Mouse (Mus musculus) left cerebral cortex, postnatal 36 days (tissue): ENCODE measurements around the gene Tshz2. TPM values are rescaled to one million over a fixed set of nuclear protein-coding genes. Genes with fewer than 3 reads are reported as not detected.
A peak's percentile ranks its signal among the peaks of the same experiment; 100 is the strongest.

Source experiments
- DNase-seq, 2 experiments: peaks; one replicate each; pipeline ENCODE4 v3.0.0; 2021 to 2022; ENCODE audit warnings: low spot score in 2 of 2, mixed read lengths in 1 of 2
- intact Hi-C: fragments of 180-260 bp; cut with DNase I; formaldehyde crosslinking; loops from one replicate; pipeline ENCODE4 v1.15.1; 2025
- total RNA-seq, 2 experiments: library from RNA; stranded (reverse); gene quantifications; 2 replicates each; pipeline ENCODE4 v1.2.3; 2021

The Tshz2 gene
- total RNA-seq, 2 experiments from 2014 or later, result 28.2 to 54.5 TPM

DNA sequence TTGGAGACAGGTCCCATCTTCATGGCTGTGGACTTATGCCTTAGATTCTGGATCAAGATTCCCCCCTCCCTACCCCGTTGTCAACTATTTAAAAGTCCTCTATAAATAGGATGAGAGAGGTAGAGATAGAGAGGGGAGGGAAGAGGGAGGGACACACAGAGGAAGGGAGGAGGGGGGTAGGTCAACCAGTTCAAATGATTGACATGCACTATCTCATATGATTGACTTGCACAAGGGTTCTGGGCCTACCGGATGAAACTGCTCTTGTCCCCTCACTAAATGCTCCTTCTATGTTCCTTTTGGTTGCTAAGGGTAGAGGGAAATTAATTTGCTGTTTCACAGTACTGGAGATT, 150.8 kb downstream of the Tshz2 start:
- intact Hi-C loops, result no loop called here
- DNase-seq, result no peak

DNA sequence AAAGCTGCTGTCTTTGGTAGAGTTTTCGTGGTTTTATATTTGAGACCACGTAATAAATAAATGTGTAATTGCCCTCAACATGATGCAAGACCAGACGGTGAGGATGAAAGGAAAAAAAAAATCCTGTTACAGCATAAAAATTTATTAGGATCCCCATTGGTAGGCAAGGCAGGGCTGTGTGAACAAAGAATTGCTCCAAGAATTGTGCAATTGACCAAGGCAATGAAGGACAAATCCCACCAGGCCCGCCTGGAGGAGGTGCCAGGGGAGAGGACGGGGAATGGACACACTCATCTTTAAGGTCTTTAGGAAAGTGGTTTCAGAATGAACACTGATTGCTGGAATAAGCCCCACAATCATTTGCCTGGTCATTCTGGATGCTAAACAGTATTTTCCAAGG, 154.6 kb downstream of the Tshz2 start:
- DNase-seq, result no peak
- intact Hi-C loops, result no loop called here

DNA sequence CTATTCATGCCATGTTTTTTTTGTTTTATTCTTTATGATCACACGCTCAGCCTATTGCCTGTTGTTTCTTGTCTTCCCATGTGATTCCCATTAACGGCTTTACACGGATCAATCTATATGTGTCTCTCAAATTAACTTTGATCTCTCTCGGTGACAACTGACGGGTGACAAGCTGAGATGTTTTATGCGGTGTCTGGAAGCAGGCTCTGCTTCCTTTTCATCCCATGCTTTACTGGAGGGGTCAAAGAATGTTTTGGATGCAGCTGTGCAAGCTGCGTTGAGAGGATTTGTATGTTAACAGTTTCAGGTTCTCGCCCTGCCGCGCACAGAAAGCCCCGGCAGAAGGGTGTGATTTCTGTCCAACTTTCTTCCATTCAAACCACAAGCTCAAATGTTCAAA, 155.1 kb downstream of the Tshz2 start:
- no peak for DNase-seq
- intact Hi-C loops, result no loop called here

DNA sequence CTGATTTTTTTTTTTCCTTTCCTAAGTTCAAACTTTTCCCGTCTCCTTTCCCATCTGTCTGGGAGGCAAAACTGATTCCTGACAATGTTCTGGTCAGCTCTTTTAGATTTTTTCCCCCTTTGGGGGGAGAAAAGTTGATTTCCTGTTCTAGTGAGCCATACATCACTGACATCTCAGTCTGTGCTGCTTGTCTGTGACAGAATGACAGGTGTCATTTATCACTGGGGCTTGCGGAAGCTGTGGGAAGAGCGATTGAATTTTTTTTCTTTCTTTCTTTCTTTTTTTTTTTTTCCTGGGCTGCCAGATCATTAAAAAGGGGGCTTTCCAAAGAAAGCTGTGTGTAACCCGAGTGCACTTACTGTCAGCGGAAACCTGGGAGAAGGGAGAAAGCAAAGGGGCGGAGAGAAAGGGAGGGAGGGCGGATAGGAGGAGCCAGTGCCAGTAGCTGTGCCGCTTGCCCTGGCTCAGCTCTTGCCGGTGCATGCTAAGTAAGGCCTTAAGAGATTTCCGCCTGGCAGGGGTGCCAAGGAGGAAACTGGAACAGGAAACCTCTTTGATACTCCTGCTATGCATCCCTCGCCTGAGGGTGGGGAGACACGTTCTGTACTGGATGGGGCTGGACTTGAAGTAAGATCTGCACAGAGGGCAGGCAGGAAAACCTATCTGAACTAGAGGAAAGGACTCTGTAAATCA, 157.8 kb downstream of the Tshz2 start:
- intact Hi-C loops, result no loop called here
- peak; percentile 11 to 18 for DNase-seq

DNA sequence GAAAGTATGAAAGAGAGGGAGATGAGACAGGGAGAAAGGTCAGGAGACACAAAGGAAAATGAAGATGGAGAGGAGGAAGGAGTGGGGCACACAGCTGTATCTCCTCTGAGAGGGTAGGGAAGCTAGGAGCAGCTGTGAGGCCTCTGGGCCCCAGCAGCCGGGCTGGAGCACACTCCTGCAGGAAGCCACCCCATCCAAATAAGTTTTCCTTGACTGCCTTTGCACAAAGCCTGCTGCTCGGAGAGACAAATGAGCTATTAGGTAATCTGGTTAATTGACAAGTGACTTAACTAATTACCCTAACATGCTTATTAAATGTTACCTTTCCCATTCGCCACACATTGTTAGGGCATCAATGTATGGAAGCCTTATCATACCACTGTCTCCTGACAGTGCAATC, 159.9 kb downstream of the Tshz2 start:
- intact Hi-C loops, result no loop called here
- no peak for DNase-seq

DNA sequence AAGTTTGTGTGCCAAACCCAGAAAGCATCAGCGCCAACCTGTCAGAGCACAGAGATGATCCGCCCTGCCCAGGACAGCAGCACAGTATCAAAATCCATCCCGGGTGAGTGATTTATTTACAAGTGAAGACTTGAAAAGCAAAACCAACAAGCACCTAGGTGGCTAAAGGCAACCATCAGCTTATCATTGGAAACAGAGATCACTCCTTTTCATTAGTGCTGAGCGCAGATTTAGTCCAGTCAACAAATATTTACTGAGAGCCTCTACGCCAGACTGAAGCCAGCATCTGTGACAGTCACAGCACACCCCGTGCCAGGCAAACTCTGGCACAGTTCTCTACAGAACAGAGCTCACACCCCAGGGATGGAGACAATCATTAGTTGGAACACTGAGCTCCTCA, 169.4 kb downstream of the Tshz2 start:
- no peak for DNase-seq
- intact Hi-C loops, result no loop called here

DNA sequence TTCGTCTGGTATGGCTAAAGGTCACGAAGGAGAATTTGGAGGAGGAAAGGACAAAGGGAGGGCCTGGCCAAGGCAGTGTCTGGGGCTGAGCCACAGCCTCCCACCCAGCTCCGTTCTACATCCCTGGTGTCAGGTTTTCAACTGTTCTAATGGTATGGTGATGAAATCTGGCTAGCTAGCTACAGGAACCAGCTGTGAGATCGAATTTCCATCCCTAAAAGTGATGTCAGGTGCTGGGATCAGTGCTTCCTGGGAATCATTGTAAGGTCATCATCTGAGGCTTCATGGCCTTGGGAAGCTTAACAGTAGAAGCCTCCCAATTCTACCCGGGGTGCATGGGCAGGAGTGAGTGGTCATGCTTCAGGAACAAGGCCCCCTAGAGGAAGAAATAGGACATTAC, 171.6 kb downstream of the Tshz2 start:
- intact Hi-C loops, result no loop called here
- no peak for DNase-seq

DNA sequence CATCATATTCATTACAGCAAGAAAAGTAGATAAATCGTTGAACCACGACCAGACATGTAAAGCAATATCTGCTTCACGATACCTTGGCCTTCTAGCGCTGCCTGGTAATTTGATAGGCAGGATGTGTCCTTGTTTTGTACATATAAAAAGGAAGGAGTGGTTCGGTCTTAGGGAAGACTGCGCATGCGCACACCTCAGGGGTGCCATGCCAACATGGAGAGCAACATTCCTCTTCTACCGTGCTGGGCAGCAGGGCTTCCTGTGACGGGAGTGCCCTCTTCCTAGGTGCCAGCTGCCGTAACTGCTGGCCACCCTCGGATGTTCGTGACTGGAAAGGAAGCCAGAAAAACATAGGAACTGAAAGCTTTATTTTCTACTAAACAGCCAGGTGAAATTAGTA, 172.7 kb downstream of the Tshz2 start:
- intact Hi-C loops, result no loop called here
- DNase-seq, result no peak

DNA sequence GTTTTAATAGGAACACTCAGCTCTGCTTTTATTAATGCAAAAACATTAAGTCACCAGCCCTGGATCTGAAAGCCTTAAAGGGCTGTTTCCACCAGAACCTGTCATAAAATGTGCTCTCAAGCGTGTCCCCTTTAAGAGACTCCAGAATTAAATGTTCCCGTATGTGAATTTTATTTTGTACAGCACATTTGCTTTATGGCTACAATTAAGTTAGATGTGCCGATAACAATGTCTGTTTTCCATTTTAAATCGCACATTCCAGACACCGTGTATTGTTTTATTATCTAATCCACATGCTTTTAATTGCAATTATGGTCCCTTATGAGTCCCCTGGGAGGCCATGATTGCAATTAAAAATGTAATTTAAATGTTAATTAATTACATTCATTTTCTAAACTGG, 178.8 kb downstream of the Tshz2 start:
- no peak for DNase-seq
- intact Hi-C loops, result no loop called here

DNA sequence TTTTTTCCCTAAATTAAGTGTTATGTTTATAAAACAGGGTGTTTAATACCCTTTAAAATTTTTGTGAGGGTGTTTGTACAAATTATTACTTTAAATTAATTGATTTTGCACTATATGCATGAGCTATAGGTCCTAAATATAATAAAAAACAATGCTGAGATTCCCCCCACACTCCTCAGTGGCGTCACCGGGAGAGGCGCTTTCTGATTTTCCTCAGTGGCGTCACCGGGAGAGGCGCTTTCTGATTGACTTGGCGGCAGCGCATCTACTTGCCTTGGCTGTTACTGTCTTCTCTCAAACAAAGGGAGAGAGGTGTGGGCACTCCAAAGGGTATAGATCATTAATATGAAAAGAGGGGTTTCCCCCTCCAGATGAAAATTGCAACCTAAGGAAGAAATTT, 179.2 kb downstream of the Tshz2 start:
- no peak for DNase-seq
- intact Hi-C loops, result no loop called here

DNA sequence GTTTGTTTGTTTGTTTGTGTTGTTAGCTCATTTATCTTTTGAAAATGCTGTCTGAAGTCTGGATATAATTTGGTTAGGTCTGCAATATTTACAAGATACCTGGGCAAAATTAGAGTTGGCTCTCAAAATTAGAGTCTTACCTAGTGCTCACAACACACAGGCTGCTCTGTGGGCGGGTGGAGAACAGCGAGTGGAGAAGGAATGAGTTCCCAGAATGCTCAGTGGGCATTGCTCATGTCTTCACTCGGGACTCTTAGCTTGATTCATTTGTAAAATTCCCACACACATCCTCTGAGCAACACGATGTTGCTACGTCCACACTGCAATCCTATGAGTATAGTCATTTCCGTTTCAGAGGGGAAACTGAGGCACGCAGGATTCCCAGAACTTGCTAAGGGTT, 180.1 kb downstream of the Tshz2 start:
- intact Hi-C loops, result no loop called here
- peak in 1 of 2 experiments; percentile 36 for DNase-seq

DNA sequence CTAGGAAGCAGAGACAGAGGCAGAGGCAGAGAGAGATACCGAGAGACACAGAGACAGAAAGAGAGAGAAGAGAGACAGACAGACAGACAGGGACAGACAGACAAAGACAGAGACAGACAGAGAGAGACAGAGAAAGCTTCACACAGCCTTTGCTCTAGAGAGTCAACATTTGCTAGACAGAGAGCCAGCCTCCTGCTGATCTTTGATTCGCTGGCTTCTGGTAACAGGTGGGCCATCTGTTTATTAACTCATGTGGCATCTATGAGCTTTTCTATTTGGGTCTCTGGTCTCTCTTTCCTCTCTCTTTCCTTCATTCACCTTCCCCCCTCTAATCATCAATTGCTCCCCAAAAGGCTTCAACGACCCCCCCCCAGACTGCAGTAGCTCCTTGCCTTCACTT, 181.5 kb downstream of the Tshz2 start:
- DNase-seq, result no peak
- intact Hi-C loops, result no loop called here

DNA sequence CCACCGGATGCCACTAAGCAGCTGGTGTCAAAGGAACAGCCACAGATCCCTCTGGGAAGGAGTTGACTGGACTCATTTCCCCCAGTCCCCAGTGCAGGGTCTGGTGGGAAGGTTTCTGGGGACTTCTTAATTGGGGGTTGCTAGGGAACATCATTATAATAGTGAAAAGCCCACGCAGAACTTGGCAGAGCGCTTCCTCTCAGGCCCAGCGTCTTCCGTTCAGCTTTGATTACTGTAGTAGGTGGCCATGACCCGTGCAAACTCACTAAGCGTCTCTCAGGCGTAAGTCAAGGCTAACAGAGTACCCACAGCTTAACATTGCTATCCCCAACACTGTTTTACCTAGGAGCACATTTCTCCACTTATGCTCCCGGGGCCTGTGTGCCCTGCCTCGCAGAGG, 181.9 kb downstream of the Tshz2 start:
- DNase-seq, result no peak

DNA sequence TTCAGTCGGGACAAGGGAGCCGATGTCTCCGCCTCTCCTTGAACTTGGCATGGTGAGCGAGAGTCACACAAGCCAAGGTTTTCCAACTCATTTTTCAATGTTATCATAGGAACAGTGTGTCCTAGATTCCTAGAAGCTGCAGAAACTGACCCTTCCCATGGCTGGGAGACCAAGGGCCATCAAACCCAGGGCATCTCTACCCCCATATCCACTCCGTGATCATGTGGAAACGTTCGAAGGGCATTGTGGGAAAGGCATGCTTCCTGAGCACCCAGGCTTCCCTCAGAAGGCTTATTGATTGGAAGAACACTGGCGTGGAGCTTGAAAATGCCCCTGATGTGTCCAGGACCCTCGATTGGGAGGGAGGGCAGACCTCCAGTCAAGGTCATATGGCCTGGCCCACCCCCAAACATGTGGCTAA, 188.2 kb downstream of the Tshz2 start:
- intact Hi-C loops, result no loop called here

More for the DNA sequence above, 181.9 kb downstream of the Tshz2 start:
- intact Hi-C loops, result no loop called here

DNA sequence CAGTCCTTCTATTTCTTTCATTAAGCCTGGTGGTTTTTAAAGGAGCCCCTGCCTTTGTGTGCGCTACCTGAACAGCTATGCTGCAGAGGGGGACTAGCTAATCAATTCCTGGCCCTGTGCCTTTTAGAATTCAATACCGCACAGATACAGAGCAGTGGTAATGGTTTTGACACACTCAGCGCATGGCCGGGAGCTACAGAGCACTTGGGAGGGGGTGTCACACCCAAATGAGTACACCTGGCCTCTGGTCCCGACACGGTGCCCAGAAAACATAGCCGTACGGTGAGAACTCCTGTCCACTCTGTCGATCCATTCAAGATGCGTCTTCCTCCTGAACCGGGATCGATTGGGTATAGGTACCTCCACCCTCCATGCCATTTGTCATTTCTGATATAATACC, 193.1 kb downstream of the Tshz2 start:
- intact Hi-C loops, result no loop called here
- DNase-seq, result no peak

More for the DNA sequence above, 188.2 kb downstream of the Tshz2 start:
- no peak for DNase-seq

DNA sequence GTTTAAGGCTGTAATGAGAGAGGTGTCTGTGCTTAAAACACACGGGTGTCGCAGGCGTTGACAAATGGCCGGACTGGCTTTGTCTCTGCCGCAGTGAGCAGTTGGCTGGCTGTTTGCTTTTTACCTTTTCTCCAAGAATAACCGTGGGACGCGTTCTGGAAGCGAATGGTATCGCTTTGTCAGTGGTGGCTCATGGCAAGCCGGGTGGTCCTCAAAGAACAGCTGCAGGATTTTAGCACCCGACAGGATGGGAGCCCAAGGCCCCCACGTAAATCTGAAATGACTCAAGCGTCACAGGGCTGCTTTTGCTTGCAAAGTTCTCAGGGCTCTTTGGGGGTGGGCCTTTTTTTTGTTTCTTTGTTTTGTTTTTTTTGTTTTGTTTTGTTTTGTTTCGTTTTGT, 193.5 kb downstream of the Tshz2 start:
- peak in 1 of 2 experiments; percentile 16 for DNase-seq
- intact Hi-C loops, result no loop called here

DNA sequence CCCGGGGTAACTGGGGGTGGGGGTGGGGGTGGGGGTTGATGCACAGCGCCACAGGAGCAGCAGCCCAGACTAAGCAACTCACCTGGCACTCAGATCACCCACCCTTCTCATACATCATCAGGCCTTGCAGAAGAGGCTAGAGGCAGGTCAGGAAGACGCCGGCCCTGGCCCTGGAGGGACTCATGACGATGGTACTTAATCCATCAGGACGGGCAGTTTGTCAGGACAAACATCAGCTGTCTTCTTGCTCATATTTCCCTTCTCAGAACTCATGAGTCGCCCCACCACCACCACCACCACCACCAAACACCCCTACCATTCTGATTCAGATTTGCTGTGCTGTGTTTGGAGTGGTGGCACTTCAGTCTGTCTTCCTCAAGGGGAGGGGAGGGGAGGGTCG, 194.0 kb downstream of the Tshz2 start:
- intact Hi-C loops, result no loop called here
- no peak for DNase-seq

DNA sequence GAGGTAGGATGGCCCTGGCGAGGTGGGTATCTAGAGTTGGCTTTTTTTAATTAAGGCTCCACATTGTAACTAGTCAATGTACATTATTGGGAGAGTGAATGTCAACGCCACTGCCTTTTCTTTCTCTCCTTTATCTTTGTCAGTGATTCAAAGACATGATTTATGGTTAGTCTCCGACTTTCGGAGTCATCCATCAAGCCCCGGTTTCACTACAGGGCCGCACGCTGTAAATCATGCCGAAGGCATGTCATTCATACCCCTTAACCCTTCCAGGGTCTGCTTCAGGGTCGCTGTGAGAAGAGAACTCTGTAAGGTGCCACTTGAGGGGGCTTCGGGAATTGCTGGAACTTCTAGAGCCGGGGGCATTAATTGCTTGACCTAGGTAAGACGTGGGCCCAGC, 199.4 kb downstream of the Tshz2 start:
- no peak for DNase-seq
- intact Hi-C loops, result no loop called here

DNA sequence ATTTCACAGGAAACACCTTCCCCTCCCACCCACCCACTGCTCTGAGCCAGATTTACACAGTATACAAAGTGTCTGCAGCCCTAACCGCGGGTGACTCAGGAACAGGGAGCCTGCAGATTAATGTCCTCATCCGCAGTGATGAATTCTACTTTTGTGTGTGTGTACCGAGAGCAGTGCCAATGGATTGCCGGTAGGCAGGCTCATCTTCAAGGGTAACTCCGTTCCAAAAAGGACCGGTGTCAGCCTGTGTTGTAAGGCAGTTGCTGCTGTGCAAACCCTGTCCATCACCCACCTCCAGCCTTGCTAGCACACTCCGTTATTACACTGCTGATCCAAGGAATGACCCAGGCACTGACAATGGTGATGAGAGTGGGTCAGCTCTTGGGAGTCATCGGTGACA, 200.8 kb downstream of the Tshz2 start:
- DNase-seq, result no peak
- intact Hi-C loops, result no loop called here

DNA sequence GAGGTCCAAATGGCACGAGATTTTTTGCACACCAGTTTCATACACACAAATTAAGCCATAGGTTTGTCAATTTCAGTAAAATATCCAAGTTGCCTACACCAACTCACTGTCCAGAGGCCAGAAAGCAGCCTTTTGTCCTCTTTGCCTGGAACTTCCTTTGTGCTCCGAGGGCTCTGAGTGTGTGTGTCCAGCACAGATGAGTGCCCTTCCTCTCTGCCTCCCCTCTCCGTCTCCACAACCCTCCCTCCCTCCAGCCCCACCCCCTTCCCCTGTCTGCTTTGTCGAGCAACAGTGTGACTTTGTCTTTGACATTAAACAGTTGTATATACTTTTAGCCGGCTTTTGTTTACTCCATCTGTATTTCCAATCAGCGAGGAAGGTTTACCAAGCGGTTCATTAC, 201.8 kb downstream of the Tshz2 start:
- intact Hi-C loops, result no loop called here
- no peak for DNase-seq

DNA sequence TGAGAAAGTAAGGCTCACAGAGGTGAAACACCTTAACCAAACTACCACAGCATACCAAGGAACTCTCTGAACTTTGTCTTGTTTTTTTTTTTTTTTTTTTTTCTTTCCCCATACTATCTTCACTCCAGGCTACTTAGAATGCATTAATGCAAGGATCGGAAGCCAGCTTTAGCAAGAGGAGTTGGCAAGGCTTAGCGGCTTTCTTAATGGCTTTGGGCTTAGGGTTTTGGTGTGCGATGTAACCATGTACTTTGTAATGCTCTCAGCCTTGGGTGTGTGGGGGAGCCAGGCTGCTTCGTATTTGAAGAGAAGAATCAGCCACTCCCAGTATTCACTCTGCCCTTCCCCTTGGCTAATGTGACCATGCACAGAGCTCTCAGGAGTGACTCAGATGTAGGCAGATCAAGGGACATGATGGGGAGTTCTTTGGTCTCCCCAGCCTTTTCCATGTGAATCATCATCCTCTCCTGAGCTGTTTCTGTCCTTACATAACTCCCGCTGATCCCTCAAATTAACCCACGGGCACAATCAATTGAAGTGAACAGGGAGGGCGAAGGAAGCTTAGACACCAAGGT, 204.3 kb downstream of the Tshz2 start:
- DNase-seq, result no peak
- intact Hi-C loops, result no loop called here

DNA sequence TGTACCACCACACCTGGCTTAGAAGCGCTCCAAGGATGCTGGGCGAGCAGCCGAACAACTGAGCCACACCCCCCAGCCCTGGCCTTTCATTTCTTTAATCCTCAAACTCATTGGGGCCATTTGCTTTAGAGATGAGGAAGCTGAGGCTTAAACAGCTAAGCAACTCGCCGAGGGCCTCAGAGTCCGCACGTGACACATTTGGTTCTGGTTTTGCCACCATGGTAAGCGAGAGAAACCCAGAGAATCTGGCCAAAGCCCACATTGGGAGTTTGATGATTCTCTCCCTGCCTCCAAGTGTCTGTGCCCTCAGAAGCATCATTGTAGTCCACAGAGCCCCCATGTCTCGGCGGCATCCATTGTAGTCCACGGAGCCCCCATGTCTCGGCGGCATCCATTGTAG, 205.7 kb downstream of the Tshz2 start:
- no peak for DNase-seq
- intact Hi-C loops, result no loop called here
